Mouse (Mus musculus): ENCODE data around the gene Nfix. TPM values are rescaled to one million over a fixed set of nuclear protein-coding genes. Genes with fewer than 3 reads are reported as not detected.
A peak's percentile ranks its signal among the peaks of the same experiment; 100 is the strongest.
"Not testable (repeated sequence)": the region's sequence is repeated elsewhere in the genome, so short reads cannot be mapped to it uniquely, and the experiment has no call there.

Gene Nfix
- total RNA-seq, 2 experiments from 2014 or later, result 256 to 266 TPM

DNA sequence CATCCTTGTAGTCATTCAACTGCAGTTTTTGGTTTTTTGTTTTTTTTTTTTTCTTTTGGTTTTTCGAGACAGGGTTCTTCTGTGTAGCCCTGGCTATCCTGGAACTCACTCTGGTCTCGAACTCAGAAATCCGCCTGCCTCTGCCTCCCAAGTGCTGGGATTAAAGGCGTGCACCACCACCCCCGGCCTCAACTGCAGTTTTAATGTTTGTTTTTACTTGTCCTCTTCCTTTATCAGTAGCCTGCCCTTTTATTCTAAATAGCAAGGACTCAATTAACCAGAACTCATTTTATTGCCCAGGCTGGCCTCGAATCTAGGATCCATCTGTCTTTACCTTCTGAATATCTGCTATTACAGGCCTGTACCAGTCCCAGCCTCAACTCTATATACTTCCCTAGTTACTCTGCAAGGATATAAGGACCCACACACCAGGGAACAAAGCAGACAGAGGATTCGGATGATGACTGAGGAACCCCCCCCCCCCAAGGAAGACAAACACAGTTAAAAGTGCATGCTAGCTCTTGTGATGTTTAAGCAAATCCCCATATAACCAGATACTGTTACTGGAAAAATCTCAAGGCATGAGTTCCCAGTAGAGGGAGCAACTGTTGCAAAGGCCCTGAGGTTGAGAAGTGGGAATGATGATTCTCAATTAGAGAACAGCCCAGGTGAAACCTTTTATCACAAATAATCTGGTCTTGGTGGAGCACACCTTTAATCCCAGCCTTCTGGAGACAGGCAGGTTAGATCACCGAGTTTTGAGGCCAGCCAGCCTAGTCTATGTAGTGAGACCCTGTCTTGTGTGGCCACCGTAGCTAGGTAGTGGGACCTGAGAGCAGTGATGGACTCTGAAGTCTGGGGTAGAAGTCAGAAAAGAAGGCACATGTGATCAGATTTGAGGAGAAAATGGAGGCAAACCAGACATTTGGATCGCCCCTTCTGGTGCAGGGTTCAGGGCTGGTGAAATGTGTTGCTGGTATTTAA, 32.9 kb upstream of the Nfix start:
- no peak for DNase-seq
- intact Hi-C loops (cut with DNase I), result no loop called here

- DNase-seq, result peak; percentile 86 to 87
- intact Hi-C loops (cut with DNase I), result no loop called here
Measured at GRCm38 (mm10) chr8:84832034-84832717, 32.0 kb upstream of the Nfix start.

- intact Hi-C loops (cut with DNase I), result no loop called here
- DNase-seq, result peak; percentile 40 to 57
Measured at GRCm38 (mm10) chr8:84831490-84831889, 31.3 kb upstream of the Nfix start, which contains the start of gene Gadd45gip1. Gene Gadd45gip1, plus strand, starts transcription at chr8:84831522.

DNA sequence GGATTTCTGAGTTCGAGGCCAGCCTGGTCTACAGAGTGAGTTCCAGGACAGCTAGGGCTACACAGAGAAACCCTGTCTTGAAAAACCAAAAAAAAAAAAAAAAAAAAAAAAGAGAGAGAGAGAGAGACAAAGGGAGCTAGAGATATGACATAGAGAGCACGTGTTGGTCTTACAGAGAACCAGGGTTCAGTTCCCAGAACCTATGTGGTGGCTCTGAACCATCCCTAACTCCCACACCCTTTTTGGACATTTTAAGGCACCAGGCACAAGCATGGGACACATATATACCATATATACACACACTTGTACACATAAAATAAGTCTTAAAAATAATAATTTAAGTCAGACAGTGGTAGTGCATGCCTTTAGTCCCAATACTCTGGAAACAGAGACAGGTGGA, 26.4 kb upstream of the Nfix start:
- DNase-seq; intact Hi-C loops (cut with DNase I): not testable (repeated sequence)

GRCm38 (mm10) chr8:84825636-84826035, 25.5 kb upstream of the Nfix start:
- intact Hi-C loops (cut with DNase I), result no loop called here
- DNase-seq, result no peak

DNA sequence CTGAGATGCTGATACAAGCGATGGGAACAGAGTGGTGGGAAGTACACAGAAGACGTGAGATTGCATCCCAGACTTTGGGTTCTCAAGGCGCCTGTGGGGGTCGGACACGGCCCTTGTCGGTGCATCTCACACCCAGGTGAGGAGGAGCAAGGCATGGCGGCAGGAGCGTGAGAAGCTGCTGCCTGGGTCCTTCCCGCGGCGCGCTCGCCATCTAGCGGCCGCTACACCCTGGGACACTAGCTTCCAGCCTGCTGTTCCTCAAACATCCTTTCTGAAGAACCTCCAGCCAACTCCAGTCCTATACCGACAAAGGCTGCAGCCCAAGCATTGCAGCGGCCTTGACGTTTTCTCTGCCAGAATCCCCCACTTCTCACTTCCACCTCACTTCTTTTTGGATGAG, 23.5 kb upstream of the Nfix start:
- intact Hi-C loops (cut with DNase I), result no loop called here
- DNase-seq, result peak; percentile 66 to 67

GRCm38 (mm10) chr8:84822723-84823122, 22.6 kb upstream of the Nfix start, which contains the start of gene Dand5:
Gene Dand5, minus strand, starts transcription at chr8:84822823.
- DNase-seq, result no peak
- intact Hi-C loops (cut with DNase I), result no loop called here

- DNase-seq, result no peak
- intact Hi-C loops (cut with DNase I), result no loop called here
Measured at GRCm38 (mm10) chr8:84816117-84816516, 16.0 kb upstream of the Nfix start.

DNA sequence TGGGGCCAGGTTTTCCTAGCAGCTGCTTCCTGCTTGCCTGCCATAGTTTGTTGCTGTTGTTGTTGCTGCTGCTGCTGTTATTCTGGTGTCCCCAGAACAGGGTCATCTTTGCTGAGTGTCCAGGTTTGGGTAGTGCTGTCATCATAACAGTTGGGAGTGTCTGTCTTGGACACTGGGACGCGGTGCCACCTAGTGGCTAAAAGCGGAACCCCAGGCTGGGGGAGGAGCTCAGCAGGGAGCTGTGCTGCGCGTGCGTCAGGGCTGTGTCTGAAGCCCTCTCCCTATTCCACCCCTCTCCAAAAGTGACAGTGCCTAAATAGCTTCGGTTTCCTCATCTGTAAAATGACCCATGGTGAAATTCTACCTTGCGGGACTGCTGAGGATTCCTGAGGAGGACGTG, 15.4 kb upstream of the Nfix start:
- DNase-seq, result peak; percentile 97 to 100
- intact Hi-C loops (cut with DNase I), result loop anchor here (1.0 to 2.0 kb wide), 2 partner anchors 106 to 223 kb away; no protein-coding TSS in a partner anchor

- intact Hi-C loops (cut with DNase I), result loop anchor here (1.0 to 5.0 kb wide), 3 partner anchors 105 to 452 kb away; no protein-coding TSS in a partner anchor
- no peak for DNase-seq
Measured at GRCm38 (mm10) chr8:84814555-84815441, 14.7 kb upstream of the Nfix start.

DNA sequence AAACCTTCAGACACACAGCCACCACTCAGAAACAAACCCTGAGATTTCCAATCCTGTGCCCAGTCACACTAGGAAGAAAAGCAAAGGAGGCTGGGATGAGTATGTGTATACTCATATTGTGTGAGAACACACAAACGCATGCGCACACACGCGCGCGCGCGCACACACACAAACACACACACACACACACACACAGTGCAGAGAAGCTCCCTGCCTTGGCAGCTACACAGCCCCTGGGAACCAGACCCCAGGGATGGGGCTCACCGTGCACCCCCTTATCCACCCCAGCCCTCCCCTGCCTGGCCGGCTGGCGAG, 14.1 kb upstream of the Nfix start:
- no peak for DNase-seq
- intact Hi-C loops (cut with DNase I), result loop anchor here (2.0 to 5.0 kb wide), 2 partner anchors 221 to 452 kb away; no protein-coding TSS in a partner anchor

DNA sequence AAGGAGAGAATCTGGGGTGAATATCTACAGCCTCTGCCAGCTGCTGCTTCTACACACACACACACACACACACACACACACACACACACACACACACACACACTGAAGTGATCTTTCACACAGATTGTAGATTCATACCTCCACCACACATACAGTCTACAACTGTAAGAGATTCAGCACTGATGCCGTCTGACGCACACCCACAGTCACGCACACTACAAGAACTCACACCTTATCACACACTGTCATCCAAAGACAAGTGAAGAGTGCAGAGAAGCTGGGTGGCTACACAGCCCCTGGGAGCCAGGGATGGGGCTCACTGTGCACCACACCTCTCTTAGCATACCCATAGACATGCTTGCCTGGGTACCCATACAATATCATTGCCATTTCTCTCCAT, 13.7 kb upstream of the Nfix start:
- intact Hi-C loops (cut with DNase I), result loop anchor here (2.0 to 5.0 kb wide), 4 partner anchors 115 to 452 kb away; no protein-coding TSS in a partner anchor
- DNase-seq, result no peak

DNA sequence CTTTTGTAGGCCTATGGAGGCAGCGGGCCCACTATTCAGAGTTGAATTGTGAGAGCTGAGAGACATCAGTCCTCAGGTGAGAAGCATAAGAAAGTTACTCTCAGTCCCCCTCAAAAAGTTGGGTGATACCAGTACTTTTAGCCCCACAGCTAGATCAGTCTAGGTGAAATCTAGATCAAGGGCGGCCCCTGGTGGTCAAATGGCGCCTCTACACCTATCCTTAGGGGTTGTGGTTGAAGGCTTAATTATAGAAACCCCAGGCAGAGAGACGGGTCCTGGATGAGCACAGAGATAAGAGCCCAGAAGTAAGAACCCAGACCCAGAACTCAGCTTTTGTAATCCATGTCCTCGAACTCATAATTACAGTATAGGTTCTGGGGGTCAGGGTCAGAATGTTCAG, 12.9 kb upstream of the Nfix start:
- peak; percentile 86 to 92 for DNase-seq
- intact Hi-C loops (cut with DNase I), result loop anchor here (2.0 to 5.0 kb wide), 3 partner anchors 114 to 451 kb away; no protein-coding TSS in a partner anchor

GRCm38 (mm10) chr8:84811303-84811702, 11.2 kb upstream of the Nfix start:
- no peak for DNase-seq
- intact Hi-C loops (cut with DNase I), result loop anchor here (1.0 to 5.0 kb wide), 3 partner anchors 74 to 449 kb away; no protein-coding TSS in a partner anchor

- intact Hi-C loops (cut with DNase I), result loop anchor here (1.0 to 5.0 kb wide), 4 partner anchors 52 to 449 kb away; no protein-coding TSS in a partner anchor
- peak; percentile 93 to 97 for DNase-seq
Measured at GRCm38 (mm10) chr8:84810896-84811295, 10.8 kb upstream of the Nfix start.

DNA sequence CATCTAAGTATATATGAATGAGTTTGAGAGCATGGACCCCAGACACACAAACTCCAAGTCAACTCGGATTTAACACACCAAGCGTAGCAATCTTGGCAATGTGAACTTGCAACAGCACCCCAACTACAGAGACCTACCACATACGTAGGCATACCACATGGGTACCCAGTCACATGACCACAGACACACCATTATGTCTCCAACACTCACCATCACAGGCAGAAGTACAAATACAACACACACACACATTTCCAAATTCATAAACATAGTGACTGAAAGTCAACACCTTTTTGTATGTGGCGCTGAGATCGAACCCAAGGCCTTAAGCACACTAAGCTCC, 9.8 kb upstream of the Nfix start:
- no peak for DNase-seq
- intact Hi-C loops (cut with DNase I), result loop anchor here (1.0 to 5.0 kb wide), 2 partner anchors 51 to 448 kb away; no protein-coding TSS in a partner anchor

GRCm38 (mm10) chr8:84809109-84809940, 9.2 kb upstream of the Nfix start:
- no peak for DNase-seq
- intact Hi-C loops (cut with DNase I), result no loop called here

DNA sequence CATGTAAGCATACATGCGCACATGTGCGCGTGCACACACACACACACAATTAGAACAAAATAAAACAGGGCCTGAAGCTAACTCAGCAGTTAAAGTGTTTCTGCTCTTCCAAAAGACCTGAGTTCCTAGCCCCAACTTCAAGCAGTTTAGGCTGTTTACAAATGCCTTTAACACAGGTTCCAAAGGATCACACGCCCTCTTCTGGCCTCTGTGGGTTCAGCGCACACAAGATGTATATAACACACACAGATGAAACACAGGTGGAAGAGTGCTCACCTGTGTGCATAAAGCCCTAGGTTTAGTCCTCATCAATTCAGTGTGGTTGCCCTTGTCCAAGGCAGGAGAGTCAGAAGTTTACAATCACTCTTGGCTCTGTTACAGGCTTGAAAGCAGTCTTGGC, 5.9 kb upstream of the Nfix start:
- no peak for DNase-seq
- intact Hi-C loops (cut with DNase I), result no loop called here
